Mouse (Mus musculus): Measurements from ENCODE around the gene Hist1h2bj.

The Hist1h2bj gene

DNA sequence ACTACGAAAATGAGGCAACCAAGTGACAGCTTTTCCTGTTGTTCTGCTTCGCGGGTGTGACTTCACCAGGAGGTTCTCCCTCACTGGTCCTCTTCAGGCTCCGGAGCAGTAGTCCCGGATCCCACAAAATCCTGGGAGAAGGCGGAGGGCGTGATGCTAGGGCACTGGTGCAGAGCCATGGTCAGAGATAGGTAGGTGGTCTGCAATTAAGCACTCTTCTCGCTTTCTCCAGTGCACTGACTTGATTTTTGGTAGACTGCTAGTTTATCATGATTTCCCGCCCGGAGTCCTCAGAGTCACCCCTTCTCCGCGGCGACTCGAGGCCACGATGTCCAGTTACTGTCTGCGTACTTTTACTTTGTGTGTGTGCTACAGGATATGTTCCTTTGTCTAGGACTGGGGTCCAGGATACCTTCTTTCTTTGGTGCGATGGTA, 28.6 kb upstream of the Hist1h2bj start:
- DNase-seq (ENCODE audit: low read depth, low spot score): no peak

DNA sequence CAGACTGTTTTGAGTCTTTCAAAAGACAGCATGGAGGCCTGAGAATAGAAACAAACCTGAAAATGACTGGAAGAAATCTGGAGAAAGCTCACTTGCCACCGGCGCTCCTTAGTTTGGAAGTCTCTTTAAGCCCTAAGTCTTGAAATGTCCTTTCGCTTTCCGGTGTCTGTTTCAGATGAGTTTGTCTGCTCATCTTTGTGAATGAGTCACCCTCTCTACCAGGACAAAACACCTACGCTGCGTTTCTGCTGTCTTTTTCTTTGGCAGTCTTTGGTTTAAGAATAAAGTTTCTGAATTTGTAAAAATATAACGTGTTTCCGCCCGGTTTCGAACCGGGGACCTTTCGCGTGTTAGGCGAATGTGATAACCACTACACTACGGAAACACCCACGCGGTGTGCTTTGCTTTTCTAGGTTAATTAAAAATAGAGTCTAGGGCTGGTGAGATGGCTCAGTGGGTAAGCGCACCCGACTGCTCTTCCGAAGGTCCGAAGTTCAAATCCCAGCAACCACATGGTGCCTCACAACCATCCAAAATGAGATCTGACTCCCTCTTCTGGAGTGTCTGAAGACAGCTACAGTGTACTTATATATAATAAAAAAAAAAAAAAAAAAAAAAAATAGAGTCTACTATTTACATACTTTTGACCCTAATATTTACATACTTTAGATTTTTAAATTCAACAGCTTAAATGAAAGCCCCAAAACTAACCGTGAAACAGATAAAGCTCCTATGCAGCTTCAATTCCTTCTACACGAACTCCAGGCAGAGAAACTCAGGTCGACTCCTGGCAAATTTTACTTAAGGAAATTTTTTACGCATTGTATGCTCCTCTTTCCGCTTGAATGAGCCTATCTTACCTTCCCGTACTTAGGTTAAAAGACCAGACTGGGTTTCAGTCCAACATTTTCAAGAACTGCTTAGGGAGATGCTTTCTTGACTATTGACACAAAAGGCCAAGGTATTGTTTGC, 27.2 kb upstream of the Hist1h2bj start:
- DNase-seq (ENCODE audit: low read depth, low spot score): peak; percentile 69

DNA sequence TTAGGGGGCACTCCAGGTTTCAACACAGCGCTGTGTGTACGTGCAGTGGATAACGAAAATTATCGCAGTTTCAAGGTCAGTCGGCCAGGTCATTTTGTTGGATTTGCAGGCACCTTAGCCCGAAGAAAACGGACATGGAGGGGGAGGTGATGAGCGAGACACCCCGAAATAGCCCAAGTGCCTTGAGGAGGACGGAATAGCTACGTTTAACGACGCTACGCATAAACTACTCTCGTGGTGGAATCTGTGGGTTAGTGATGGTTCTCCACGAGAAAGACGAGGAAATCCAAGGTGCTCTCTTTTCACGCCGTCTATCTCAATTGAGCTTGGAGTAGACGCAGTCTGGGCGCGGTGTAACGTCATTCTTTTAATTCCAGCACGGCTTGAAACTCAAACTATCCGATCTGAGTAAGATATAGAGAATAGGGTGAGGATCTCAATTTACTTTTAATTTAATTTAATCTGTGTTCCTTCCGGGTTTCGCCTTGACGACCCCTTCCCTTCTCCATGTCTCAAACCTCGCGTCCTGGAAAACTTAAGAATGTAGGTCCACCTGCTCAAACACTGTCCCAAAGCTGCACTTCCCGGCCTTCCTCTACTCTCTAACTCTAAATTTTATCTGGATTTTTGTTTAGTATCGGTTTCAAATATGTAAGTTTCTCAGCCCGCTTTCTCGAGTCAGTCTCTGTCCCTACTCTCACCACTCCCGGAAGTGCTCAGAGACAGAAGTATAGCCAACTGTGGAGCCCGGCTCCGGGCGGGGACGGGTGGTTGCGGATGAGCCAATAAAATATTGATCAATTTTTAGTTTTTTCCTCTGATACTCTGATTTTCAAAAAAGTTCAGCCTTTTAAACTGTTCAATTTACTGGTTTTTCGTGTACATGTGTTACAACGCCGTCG, 22.8 kb upstream of the Hist1h2bj start:
- no peak for DNase-seq (ENCODE audit: low read depth, low spot score)

DNA sequence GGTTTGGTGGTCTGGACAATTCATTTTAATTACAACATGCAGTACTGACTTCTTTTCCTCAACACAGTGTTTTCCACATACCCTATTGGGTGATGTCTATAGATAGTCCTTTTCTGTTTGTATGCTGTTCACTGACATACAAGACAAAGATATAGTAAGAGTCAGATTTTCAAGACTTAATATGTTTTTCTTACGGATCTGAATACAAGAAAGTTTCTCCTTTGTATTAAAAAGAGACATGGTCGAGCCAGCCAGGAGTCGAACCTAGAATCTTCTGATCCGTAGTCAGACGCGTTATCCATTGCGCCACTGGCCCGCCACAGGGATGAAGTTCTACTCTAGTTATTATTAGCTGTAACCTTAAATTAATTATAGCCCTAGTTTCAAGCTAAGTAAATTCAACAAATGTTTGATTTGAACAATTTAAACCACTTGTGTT, 22.1 kb upstream of the Hist1h2bj start:
- no peak for DNase-seq (ENCODE audit: low read depth, low spot score)

DNA sequence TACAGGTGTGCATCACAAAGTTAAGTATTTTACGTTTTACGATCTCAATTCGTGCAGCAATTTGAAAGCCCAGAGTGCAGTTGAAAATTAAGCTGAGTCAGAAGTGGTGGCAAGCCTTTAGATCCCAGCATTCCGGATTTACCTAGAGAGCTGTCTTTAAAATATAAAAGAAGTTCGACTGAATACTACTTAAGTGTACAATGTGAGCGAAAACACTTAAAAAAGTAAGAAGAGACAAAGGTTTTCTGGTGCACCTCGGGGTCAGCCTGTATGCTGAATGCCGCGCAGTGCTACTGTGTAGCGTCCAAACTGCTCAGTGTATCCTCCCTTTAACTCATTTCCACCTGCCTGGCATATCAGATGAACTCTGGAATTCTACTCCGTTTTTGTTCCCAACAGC, 21.4 kb upstream of the Hist1h2bj start:
- DNase-seq (ENCODE audit: low read depth, low spot score): no peak

DNA sequence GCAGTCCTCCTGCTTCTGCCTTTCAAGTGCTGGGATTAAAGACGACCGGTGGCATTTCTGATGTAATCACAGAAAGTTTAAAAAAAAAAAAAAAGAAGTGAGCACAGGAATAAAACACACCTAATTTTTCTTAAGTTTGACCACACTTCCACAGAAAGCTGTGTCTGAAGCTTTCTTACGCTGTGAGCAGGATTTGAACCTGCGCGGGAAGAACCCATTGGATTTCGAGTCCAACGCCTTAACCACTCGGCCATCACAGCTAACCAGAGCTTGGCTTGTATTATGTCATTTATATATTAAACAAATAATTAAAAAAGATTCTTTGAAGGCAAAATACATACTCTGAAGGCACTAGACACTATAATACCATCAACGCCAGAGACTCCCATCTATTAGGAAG, 20.8 kb upstream of the Hist1h2bj start:
- DNase-seq (ENCODE audit: low read depth, low spot score): peak; percentile 83

DNA sequence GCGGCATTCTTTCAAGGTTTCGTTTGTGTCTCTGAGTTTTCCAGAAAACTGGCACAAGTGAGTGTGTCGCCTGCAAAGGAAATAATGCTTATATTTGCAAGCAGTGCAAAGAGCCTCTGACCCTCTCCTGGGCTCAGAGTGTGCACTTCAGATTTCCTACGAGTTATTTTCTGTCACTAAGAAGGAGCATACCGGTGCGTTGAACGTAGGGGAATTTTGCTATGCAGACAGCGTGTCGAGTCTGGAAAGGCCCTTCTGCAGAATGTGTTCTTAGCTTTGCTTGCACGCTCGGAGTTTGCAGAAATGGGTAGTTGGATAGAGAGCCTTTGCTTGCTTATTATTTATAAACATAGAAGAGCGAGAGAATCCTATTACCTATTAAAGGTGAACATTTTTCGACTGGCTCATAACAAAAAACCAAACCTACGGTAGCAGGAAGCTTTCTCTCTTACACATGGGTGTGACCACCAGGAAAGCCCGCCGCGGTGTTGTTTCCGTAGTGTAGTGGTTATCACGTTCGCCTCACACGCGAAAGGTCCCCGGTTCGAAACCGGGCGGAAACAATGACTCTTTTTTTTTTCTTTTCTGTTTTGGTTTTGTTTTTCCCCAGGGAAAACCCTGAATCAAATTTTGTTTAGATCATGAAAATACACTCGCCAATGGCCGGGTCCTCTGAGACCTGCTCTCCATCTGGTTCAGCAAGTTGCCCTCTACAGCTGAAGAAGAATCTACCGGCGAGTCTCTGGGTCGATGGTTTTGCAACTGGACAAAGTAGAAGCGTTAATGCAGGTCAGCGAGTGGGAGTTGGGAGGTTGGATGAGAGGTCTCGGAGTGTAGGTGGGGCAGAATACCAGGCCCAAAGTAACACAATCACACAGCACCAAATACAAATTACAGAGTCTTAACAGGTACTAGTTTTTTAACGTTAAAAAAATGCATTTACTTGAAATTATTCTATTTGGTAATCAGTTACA, 16.7 kb upstream of the Hist1h2bj start:
- DNase-seq (ENCODE audit: low read depth, low spot score): peak; percentile 74

DNA sequence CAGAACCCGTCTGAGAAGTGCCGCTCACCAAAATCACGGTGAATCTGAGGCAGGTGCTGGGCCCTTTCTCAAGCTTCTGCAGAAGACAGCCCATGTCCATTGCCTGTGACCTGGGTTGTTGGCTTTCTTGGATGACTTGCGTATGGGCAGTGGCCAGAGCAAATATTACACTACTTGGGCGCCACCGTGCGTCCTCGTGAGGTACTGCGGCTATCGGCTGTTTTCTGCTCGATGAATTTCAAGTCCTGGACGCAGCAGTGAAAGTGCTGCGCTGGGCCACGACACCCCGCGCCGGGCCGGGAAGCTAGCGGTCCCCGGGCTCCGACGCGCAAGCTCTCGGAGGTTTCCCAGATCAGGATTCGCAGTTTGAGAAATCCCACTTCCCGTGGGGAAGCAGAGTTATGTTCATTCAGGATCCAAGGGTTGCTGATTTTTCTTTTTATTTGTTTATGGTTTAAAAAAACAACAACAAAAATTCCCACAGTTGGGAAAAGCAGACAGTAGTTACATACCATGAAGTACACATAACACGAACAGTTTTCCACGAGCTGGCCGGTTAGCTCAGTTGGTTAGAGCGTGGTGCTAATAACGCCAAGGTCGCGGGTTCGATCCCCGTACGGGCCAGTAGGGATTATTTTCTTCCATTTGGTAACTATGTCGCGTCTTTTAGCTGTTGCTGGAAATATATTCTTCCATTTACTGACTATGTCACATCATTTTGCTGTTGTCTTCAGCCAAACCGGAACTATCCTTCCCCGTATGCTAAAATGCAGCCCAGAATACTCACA, 14.1 kb upstream of the Hist1h2bj start:
- DNase-seq (ENCODE audit: low read depth, low spot score): peak; percentile 88

DNA sequence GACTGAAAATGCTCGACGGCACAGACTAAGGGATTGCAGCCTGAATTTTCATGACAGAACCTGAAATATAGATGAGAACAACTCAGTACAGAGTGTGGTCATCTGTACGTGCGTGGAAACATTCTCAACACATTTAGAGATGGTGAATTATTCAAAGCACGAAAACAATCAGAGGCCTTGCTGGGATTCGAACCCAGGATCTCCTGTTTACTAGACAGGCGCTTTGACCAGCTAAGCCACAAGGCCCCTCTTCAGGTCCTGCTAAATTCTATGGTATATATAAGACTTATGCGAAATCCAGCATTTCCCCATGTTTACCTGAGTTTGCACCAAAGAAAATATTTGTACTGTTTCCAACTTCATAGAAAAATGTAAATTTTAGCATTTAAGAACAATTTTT, 13.1 kb upstream of the Hist1h2bj start:
- no peak for DNase-seq (ENCODE audit: low read depth, low spot score)

DNA sequence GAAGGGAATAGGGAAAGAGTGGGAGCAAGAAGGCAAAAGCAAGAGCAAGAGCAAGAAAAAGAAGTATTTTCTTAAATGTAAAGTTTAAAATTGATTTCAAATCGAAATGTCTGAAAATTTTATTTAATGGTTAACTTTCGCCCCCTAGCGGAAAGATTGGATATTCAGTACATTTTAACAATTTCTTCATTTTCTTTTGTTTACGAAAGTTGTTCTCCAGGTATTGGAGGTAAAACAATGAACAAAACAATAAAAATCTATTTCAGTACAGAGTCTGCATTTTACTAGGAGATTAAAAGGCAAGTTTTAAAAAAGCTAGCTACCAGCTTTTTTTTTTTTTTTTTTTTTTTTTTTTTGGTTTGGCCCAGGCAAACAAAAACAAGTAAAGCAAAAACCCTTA, 12.5 kb upstream of the Hist1h2bj start:
- DNase-seq (ENCODE audit: low read depth, low spot score): no peak

DNA sequence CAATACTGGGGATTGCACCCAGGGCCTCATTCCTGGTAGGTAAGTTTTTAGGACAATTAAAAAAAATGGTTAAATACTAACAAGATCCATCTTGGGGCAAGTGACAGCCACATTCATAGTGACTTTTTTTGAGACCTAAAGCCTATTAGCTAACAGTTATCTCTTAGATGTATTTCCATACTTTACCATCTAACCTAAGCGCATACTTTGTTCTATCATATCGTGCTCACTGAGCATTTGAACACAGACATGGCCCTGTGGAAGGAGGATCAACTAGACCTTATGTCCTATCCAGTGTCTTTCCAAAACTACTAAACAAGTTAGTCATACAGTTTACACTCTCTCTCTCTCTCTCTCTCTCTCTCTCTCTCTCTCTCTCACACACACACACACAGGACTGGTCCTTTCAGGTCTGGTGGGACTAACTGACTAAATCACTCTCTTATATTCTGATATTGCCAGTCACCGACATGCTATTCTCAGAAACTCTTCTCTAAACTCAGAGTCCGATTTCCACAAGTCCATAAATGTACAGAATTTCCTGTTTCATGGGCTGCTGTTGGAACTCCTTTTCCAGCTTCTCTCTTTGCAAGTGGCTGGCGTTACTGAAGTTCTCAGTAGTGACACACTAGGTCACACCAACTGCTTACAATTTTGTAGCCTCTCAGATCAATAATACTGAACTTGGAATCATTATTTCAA, 9.1 kb upstream of the Hist1h2bj start:
- peak; percentile 36 for DNase-seq (ENCODE audit: low read depth, low spot score)

DNA sequence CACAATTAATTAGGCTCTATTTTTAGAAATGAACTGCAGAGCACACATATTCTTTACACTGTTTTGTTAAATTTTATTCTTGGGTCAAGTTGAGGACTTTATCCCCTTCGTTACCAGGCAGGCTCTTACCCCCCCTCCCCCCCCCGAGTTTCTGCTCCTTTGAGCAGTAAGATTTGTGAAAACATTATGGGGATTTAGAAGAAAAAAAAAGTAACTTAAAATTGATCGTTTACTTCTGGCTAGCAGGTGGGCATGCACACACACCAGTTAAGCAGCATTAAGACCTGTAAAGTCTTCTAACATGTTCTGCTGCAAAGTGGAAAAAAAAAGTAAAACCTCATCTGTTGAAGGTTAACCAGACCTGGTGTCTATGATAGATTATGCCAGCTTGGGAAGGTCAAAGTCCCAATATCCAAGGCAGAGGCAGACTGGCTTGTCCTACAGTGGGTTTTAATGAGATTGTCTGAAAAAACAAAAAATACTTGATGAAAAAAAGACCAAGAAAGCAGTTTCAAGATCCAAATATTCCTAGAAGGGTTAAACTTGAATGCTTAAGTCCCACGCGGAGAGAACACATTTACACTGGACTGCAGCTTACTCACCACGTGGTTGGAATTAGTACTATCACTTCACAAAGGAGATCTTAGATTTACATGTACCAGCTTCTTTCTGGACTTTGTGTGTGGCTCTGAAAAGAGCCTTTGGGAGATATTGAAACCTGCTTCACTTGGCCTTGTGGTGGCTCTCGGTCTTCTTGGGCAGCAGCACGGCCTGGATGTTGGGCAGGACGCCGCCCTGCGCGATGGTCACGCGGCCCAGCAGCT, 8.4 kb upstream of the Hist1h2bj start:
- peak; percentile 55 for DNase-seq (ENCODE audit: low read depth, low spot score)

DNA sequence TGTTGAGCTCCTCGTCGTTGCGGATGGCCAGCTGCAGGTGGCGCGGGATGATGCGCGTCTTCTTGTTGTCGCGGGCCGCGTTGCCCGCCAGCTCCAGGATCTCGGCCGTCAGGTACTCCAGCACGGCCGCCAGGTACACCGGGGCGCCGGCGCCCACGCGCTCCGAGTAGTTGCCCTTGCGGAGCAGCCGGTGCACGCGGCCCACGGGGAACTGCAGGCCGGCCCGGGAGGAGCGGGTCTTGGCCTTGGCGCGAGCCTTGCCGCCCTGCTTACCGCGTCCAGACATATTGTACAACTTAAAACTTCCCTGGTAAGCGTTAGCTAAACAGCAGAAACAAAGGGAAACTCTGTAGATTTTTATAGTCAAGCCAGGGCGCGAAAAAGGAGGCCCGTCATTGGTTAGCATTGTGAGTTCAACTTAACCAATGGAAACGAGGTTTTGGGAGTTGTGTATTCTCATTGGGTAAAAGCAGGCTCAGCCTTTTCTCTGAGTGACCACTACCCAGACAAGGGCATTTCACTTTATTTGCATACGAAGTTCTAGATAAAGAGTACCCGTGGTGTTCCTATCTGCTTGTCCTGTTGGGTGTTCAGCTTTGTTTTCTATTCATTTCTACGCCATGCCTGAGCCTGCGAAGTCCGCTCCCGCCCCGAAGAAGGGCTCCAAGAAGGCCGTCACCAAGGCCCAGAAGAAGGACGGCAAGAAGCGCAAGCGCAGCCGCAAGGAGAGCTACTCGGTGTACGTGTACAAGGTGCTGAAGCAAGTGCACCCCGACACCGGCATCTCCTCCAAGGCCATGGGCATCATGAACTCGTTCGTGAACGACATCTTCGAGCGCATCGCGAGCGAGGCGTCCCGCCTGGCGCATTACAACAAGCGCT, 7.5 kb upstream of the Hist1h2bj start, which contains the start of the genes Hist1h2ah and Hist1h2bk:
Gene Hist1h2ah (minus strand): TSS at position 302 of the 882 bp plus-strand sequence.
Gene Hist1h2bk (plus strand): TSS at position 604 of the 882 bp plus-strand sequence.
- DNase-seq (ENCODE audit: low read depth, low spot score): peak; percentile 97

DNA sequence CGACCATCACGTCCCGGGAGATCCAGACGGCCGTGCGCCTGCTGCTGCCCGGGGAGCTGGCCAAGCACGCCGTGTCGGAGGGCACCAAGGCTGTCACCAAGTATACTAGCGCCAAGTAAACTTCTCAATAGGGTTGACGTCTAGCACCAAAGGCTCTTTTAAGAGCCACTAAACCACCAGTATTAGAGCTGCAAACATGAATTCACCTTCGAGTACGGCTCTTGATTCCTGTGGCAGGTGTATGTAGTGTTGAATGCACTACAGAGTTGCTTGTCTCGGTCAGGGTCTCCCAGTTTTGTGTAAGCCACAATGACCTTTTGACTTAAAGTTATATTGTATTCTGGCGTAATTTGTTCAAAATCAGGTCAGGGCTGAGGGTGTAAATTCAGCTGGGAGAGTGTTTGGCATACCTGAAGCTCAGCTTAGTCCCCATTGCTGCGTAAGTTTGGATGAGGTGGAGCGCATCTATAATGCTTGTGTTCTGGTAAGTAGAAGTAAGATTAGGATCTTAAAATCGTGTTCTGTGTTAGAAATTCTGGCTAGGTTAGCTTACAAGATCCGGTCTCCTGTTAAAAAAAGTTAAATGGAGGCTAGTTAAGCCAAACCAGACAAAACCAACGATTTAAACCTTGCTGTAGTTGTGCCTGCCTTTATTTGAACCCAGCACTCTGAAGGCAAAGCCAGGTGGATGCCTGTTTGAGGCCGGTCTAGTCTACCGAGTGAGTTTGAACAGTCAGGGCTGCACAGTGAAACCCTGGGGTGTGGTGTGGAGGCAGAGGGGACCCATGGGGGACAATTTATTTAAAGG, 6.7 kb upstream of the Hist1h2bj start:
- peak; percentile 61 for DNase-seq (ENCODE audit: low read depth, low spot score)

DNA sequence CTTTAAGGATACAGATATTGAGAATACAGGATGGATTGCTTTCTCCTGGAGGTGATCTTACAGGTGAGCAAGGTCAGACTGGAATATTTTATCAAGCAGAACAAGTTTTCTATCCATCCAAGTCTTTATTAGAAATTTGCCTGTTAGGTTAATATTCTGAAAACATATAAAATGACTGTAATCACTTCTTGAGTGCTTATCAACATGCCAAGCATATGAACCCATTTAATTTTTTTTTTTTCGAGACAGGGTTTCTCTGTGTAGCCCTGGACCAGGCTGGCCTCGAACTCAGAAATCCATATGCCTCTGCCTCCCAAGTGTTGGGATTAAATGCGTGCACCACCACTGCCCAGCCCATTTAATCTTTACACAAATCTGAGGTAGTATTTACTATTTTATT, 6.0 kb upstream of the Hist1h2bj start:
- DNase-seq (ENCODE audit: low read depth, low spot score): no peak

DNA sequence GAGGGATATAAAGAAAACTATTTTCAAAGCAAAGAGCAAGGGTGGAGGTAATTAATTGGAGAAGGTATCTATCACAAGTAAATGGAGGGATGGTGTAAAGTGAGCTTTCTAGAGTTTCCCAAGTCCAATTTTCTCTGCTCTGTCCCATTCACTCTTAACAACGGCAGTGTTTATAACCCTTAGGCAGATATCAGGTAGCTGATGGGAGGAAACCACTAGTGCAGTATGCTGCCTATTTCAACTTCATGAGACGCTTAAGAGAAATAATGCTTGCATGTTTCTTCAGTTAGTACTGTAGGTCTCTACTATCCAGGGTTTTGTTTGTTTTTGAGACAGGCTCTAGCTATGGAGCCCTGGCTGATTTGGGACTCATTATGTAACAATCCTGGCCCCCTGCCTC, 5.6 kb upstream of the Hist1h2bj start:
- DNase-seq (ENCODE audit: low read depth, low spot score): no peak

DNA sequence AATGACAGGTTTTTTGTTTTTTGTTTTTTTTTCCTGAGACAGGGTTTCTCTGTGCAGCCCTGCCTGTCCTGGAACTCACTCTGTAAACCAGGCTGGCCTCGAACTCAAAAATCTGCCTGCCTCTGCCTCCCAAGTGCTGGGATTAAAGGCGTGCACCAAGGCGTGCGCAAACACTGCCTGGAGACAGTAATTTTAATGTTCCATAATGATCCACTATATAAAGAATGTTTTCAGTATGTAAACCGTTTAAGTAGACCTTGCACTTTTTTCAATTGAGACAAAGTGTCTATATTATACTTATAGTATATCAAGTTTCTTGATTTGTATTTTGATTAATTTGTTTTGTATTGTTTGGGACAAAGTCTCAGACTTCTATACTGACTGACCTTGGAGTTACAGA, 3.6 kb upstream of the Hist1h2bj start:
- no peak for DNase-seq (ENCODE audit: low read depth, low spot score)

Data from c-Kit-negative CD71-positive TER-119-positive erythroid progenitor cells, embryonic 14.5 days (primary cell).